Mouse (Mus musculus): Measurements from ENCODE around the gene Abhd12b.

Abhd12b gene

DNA sequence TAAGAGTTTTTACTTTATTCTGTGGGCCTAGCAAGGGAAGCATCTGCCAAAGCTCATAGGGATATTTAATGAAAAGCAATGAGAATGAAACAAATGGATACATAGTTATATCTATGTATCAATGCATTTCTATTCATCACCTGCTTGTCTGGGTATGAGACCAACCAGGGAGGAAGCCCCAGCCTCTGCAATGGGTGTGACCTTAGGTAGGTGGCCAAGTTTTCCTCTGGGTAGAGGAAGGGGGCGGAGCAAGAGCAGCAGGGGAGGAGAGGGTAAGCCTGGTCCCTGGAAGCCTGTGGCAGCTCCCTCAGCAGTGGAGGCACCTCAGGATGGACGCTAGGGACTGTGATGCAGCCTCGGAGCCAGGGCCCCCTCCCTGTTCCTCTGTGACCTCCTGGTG lies at the start of gene Abhd12b:
Gene Abhd12b (plus strand): TSS at position 301 of the 400 bp plus-strand sequence.
- DNase-seq (ENCODE audit: low spot score in 2 of 2): no peak

GRCm38 (mm10) chr12:70104199-70104598 lies 49.7 kb upstream of the Abhd12b start:
- no peak for DNase-seq (ENCODE audit: low spot score in 2 of 2)

DNA sequence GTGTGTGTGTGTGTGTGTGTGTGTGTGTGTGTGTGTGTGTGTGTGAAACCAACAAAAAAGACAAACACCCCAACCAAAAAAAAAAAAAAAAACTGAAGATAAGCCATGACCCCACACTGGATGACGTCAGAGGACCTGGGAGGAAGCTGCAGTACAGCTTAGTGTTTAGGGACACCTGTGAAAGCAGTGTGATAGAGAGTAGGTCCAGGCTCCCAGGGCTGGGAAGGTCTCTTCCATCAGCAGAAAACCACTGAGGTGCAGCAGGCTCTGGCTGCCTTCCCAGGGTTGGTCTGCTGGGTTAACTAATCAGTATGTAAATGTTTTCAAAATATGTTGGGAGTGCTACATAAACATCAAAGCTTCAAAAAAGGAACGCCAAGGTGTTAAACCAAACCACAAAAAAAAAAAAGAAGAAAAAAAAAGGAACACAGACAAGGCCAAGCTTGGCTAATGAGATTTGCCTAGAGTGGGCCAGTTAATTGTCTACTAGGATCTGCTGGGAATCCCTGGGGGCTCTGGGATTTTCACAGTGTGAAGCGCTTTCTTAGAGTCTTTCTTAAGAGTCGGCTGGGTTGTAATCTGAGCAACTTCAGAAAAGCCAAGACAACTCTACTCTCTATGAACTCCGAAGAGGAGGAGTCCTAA lies 49.0 kb upstream of the Abhd12b start:
- DNase-seq (ENCODE audit: low spot score in 2 of 2): peak; percentile 25 to 37

- DNase-seq (ENCODE audit: low spot score in 2 of 2): no peak
Measured at GRCm38 (mm10) chr12:70105885-70106284, 48.1 kb upstream of the Abhd12b start.

GRCm38 (mm10) chr12:70106508-70106907 lies 47.4 kb upstream of the Abhd12b start:
- no peak for DNase-seq (ENCODE audit: low spot score in 2 of 2)

GRCm38 (mm10) chr12:70108104-70108503 lies 45.8 kb upstream of the Abhd12b start:
- DNase-seq (ENCODE audit: low spot score in 2 of 2): no peak

- DNase-seq (ENCODE audit: low spot score in 2 of 2): no peak
Measured at GRCm38 (mm10) chr12:70109921-70110320, 44.0 kb upstream of the Abhd12b start.

DNA sequence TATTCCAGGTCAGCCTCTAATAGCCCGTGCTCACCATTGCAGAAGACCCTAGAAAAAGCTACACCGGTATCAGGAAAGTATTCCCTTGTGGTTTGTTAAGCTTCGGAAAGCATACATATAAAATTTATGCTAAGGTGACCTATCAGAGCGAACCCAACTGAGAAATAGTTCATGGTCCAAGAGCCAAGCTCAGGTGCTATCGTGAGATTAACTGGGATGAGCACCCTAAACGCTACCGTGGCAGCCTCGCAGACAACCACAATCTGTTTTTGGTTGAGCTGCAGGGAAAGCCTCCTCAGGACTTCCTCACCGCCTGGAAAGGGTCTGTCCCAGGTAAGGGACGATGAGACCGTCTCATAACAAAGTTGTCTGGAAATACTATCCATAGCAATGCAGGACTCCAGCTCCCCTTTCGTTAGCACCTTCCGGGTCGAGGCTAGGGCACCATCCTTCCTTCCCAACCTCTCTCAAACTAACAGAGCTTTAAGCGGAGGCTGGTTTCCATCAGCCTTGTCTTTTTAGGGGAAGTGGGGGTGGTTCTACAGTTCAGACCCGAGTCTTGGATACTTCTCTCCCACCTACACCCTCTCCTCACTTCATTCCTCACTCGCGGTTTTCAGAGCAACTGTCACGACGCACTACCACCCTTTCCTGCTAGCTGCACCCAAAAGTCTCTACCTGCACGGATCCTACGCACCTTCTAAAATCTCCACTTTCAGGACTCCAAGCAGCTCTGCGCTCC lies 43.4 kb upstream of the Abhd12b start:
- DNase-seq (ENCODE audit: low spot score in 2 of 2): no peak

DNA sequence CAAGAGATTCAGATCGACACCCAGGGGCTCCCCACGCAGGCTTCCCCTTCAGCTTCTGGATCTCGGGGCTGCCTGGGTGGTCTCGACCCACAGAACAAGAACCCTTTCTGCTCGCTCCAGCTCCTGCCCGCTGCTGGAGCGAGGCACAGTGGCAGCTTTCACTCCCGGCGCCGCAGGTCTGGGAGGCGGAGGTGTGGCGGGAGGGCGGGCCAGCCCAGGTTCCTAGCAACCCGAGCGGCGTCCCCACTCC lies 42.9 kb upstream of the Abhd12b start:
- DNase-seq (ENCODE audit: low spot score in 2 of 2): peak in 1 of 2 experiments; percentile 19

GRCm38 (mm10) chr12:70111367-70112089 lies 42.4 kb upstream of the Abhd12b start:
- DNase-seq (ENCODE audit: low spot score in 2 of 2): peak; percentile 52 to 68

GRCm38 (mm10) chr12:70112090-70112383 lies 41.9 kb upstream of the Abhd12b start:
- no peak for DNase-seq (ENCODE audit: low spot score in 2 of 2)

- no peak for DNase-seq (ENCODE audit: low spot score in 2 of 2)
Measured at GRCm38 (mm10) chr12:70113351-70113750, 40.6 kb upstream of the Abhd12b start, which contains the start of gene Nin. Gene Nin, minus strand, starts transcription at chr12:70113717.

- DNase-seq (ENCODE audit: low spot score in 2 of 2): no peak
Measured at GRCm38 (mm10) chr12:70117146-70117545, 36.8 kb upstream of the Abhd12b start.

GRCm38 (mm10) chr12:70118721-70119345 lies 35.1 kb upstream of the Abhd12b start:
- DNase-seq (ENCODE audit: low spot score in 2 of 2): no peak

GRCm38 (mm10) chr12:70119552-70119951 lies 34.4 kb upstream of the Abhd12b start:
- peak in 1 of 2 experiments; percentile 29 for DNase-seq (ENCODE audit: low spot score in 2 of 2)

- DNase-seq (ENCODE audit: low spot score in 2 of 2): no peak
Measured at GRCm38 (mm10) chr12:70126626-70127025, 27.3 kb upstream of the Abhd12b start.

DNA sequence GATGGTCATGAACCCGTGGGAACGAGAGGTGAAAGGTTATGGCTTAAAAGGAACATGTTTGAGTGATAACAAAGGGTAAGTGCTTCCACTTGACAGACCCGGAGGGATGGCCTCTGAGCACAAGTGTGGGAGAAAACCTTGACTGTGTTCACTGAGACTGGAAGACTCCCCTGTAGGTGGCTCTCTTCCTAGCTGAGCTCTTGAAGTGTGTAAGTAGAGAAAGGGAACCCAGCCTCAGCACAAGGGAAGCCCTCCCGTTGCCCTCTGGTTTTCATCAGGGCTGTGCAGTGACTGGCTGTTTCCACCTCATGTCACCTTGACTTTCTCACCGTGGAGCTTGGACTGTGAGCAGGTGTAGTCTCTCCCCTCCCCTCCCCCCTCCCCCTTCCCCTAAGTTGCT lies 24.8 kb upstream of the Abhd12b start:
- peak in 1 of 2 experiments; percentile 47 for DNase-seq (ENCODE audit: low spot score in 2 of 2)

- peak in 1 of 2 experiments; percentile 43 for DNase-seq (ENCODE audit: low spot score in 2 of 2)
Measured at GRCm38 (mm10) chr12:70131042-70131675, 22.8 kb upstream of the Abhd12b start.

DNA sequence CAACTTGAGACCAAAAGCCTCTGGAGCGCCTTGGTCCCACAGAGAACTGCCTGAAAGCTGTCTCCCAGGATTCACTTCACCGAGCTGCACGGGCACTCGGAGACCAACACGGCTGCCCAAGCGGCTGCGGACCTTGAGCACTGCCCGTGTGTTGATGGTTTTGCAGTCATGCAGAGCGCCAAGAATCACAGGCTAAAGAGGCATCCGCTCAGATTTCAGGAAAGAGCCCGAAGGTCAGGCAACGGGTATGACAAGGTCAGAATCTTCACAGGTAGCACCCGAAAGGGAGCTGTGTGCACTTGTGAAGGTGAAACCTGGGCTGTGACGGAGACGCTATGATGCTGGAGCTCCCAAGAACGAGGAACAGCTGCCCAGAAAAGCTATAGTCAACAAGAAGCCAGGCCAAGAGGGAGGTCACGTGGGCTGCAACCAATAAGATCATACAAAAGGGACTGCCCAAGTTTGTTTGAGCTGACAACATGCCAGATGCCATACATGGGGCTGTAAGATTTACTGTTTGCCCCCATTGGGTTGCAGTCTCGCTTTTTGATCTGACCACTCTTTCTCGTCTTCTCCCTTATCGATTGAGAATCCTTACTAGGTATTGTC lies 19.2 kb upstream of the Abhd12b start:
- no peak for DNase-seq (ENCODE audit: low spot score in 2 of 2)

DNA sequence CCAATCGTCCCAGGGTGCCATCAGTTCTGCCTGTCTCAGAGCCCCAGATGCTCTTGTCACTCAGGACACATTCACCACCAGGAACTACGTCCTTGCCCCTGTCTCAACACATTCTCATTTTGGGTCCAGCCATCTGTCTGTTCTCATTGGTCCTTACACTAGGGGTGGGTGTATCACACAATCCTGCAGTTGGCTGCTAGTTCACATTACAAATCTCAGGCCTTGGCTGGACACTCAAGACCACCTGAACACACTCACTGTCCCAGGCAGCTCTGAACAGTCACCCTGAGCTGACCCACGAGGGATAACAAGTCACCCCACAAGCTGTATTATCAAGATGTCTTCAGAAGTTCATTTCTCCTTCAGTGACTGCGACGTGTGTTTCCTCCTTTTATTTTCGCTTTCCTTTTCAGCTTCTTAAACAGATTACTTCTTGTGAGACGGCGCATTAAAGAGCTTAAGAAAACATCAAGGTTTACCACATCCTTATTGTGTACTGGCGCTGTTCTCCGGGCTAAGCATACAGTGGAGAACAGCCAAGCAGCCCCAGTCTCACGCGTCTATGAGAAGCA lies 17.7 kb upstream of the Abhd12b start:
- DNase-seq (ENCODE audit: low spot score in 2 of 2): peak; percentile 41 to 58

GRCm38 (mm10) chr12:70137095-70137494 lies 16.8 kb upstream of the Abhd12b start:
- DNase-seq (ENCODE audit: low spot score in 2 of 2): no peak
